Mouse (Mus musculus): ENCODE results near the gene A030014E15Rik.
"Not testable (repeated sequence)": the region's sequence is repeated elsewhere in the genome, so short reads cannot be mapped to it uniquely, and the experiment has no call there.

The A030014E15Rik gene

GRCm38 (mm10) chr1:82924650-82925049 is at the start of gene A030014E15Rik:
Gene A030014E15Rik (plus strand): TSS chr1:82924917.
- in situ Hi-C loops (cut with MseI, MboI), result no loop called here

DNA sequence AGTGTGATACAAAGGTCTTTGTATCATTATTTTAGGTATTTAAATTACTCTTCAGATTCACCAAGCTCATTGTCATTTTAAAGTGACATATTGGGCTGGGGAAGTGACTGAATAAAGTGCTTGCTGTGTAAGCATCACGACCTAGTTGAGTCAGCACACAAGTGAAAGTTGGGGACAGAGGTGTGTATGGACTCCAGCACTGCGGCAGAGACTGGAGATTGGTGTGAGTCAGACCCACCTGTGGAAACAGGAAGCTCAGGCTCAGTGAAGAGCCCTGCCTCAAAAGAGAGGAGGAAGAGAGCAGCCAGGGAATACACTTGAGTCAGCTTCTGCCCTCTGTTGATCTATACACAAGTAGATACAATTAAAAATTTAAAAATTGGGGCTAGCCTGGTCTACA is 45.5 kb upstream of the A030014E15Rik start:
- in situ Hi-C loops (cut with MseI, MboI), result no loop called here

DNA sequence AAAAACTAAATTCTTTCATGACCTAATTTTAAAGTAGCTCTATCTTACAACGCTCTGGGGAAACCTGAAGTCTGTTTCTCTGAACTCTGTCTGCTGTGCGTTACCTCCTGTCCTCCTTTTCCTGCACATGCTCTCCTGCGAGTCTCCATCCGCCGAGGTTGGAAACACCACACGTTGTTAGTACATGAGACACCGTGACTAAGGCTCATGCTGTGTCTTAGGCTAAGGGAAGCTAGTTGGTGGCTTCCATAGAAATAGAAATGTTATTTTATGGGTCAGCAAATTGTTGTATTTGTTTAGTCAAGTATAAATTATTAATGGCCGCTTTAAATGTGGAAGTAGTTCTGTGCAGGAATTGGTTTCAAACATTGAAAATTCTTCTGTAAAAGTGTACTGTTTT is 44.5 kb upstream of the A030014E15Rik start:
- in situ Hi-C loops (cut with MseI, MboI), result no loop called here

- in situ Hi-C loops (cut with MseI, MboI), result no loop called here
These were observed 31.4 kb upstream of the A030014E15Rik start for GRCm38 (mm10) chr1:82893269-82893668.

GRCm38 (mm10) chr1:82900567-82900966 is 24.1 kb upstream of the A030014E15Rik start:
- in situ Hi-C loops (cut with MseI, MboI), result no loop called here

- in situ Hi-C loops (cut with MseI, MboI), result no loop called here
These were observed 23.5 kb upstream of the A030014E15Rik start for GRCm38 (mm10) chr1:82901201-82901600.

DNA sequence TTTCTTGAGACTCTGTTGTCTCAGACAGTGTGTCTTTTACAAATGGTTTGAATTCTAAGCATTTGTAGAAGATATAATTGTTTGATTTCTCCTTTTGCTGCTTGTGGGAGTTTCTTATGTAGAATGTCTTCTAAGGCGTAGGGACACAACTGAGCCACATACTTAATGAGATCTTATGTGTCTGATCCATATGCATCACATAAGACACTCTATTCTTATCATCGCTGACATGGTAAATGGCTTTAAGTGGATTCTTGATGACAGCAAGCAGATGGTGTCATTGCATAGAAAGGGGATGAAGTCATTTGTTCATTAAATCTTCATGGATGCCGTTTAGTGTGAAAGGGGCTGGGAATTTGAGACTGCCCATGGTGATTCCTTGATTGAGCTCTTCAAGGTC is 18.8 kb upstream of the A030014E15Rik start:
- in situ Hi-C loops (cut with MseI, MboI), result no loop called here

- in situ Hi-C loops (cut with MseI, MboI), result no loop called here
These were observed 11.7 kb upstream of the A030014E15Rik start, which contains the start of gene A030005L19Rik for GRCm38 (mm10) chr1:82913025-82913424. Gene A030005L19Rik (plus strand): TSS chr1:82913325.

DNA sequence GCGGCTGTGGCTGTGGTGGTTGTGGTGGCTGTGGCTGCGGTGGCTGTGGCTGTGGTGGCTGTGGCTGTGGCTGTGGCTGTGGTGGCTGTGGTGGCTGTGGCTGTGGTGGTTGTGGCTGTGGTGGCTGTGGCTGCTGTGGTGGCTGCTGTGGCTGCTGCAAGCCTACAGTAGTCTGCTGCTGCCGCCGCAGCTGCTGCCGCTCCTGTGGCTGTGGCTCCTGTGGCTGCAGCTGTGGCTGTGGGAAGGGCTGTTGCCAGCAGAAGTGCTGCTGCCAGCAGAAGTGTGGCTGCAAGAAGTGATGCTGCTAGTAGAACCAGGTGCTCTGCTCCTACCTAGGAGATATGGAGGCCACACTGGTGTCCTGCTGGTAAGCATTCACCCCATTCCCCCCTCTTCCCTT is 11.3 kb upstream of the A030014E15Rik start:
- in situ Hi-C loops (cut with MseI, MboI), result not testable (repeated sequence)

DNA sequence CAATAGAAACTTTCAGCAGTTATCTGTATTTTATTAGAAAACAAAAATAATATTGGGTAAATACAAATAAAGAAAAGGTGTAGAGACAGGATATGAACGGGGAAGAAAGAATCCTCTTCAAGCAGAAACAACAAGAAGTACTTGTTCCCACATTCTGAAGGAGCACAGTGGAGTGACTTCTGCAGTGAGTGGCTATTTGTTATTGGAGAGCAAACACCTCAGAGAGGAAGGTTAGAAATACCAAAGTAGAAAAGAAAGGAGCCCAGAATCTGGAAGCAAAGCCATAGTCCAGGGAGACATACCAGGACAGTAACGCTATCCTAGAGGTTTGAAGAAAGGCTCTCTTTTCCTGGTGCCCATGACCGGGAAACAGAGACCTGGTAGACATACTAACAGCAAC is 5.8 kb downstream of the A030014E15Rik start:
- in situ Hi-C loops (cut with MseI, MboI), result not testable (repeated sequence)

- in situ Hi-C loops (cut with MseI, MboI), result not testable (repeated sequence)
These were observed 6.6 kb downstream of the A030014E15Rik start, which contains the start of gene Gm6217 for GRCm38 (mm10) chr1:82931326-82931725. Gene Gm6217 (minus strand): TSS chr1:82931399.

GRCm38 (mm10) chr1:82938666-82939065 is 13.9 kb downstream of the A030014E15Rik start:
- in situ Hi-C loops (cut with MseI, MboI), result no loop called here

DNA sequence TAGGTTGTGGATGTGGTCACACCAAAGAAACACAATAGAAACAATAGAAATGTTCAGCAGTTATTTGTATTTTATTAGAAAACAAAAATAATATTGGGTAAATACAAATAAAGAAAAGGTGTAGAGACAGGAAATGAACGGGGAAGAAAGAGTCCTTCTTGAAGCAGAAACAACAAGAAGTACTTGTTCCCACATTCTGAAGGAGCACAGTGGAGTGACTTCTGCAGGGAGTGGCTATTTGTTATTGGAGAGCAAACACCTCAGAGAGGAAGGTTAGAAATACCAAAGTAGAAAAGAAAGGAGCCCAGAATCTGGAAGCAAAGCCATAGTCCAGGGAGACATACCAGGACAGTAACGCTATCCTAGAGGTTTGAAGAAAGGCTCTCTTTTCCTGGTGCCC is 17.8 kb downstream of the A030014E15Rik start:
- in situ Hi-C loops (cut with MseI, MboI), result not testable (repeated sequence)

DNA sequence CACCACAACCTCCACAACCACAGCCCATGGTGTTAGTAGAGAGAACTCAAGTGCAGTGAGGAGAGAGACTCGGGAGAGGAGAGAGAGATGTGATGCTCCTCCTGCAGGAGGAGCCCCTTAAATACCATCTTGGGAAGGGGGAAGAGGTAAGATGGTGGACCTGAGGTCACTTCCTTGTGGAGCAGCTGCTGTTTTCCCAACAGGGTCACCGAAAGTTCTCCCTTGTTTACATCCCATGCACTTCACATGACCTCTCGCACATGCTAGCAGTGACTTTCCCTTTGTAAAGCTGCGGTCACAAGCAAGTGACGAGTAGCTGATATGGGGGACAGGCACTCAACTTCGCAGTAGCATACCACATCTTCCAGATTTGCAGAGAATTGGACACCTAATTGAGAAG is 18.6 kb downstream of the A030014E15Rik start, which contains the start of gene A030003K21Rik:
Gene A030003K21Rik, minus strand, starts transcription at position 94 of the 400 bp plus-strand sequence.
- in situ Hi-C loops (cut with MseI, MboI), result not testable (repeated sequence)

DNA sequence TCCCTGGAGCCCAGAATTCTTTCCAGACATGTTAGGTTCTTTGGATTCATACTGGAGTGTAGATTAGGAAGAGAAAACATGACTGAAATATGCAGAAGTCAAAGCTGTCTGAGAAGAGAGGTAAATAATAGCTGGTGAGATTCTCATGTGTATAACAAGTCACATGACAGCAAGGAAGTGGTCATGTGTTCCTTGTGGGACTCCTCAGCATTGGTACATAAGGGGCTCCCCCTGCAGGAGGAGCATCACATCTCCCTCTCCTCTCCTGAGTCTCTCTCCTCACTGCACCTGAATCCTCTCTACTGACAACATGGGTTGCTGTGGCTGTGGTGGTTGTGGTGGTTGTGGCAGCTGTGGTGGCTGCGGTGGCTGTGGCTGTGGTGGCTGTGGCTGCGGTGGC is 21.3 kb downstream of the A030014E15Rik start:
- in situ Hi-C loops (cut with MseI, MboI), result not testable (repeated sequence)

GRCm38 (mm10) chr1:82948601-82949000 is 23.9 kb downstream of the A030014E15Rik start:
- in situ Hi-C loops (cut with MseI, MboI), result no loop called here

GRCm38 (mm10) chr1:82955913-82956312 is 31.2 kb downstream of the A030014E15Rik start, which contains the start of gene Gm7544:
Gene Gm7544 (minus strand): TSS chr1:82956013.
- in situ Hi-C loops (cut with MseI, MboI), result not testable (repeated sequence)

DNA sequence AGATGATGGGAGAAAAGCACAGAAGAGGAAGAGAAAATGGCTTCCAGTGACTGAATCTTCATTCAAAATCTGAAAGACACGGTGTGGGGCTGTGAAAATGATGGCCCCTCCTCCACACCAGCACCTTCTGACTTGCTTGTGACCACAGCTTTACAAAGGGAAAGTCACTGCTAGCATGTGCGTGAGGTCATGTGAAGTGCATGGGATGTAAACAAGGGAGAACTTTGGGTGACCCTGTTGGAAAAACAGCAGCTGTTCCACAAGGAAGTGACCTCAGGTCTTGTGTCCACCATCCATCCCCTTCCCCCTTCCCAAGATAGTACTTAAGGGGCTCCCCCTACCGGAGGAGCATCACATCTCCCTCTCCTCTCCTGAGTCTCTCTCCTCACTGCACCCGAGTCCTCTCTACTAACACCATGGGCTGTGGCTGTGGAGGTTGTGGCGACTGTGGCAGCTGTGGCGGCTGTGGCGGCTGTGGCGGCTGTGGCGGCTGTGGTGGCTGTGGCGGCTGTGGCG is 35.2 kb downstream of the A030014E15Rik start, which contains the start of gene Gm47955:
Gene Gm47955, plus strand, starts transcription at position 417 of the 516 bp plus-strand sequence.
- in situ Hi-C loops (cut with MseI, MboI), result no loop called here

DNA sequence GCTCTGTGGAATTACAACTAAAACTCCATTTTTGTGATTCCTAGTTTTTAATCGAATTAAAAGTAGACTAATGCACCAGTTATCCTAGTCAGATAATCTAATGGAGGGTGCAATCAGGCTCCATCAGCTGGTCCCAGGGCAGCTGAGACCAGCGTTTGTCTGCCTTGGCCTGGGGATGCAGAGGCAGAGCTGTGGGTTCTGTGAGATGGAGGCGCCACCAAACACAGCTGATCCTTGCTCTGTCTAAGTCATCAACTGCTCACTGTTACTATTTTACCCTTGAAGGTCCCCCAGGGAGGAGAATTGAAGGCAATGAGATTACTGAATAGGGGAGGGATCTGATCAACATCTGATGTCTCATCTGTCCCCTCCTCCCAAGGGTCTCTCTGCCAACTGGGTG is 41.7 kb downstream of the A030014E15Rik start:
- in situ Hi-C loops (cut with MseI, MboI), result no loop called here

GRCm38 (mm10) chr1:82972046-82972445 is 47.3 kb downstream of the A030014E15Rik start:
- in situ Hi-C loops (cut with MseI, MboI), result no loop called here

- in situ Hi-C loops (cut with MseI, MboI), result no loop called here
These were observed 48.5 kb downstream of the A030014E15Rik start for GRCm38 (mm10) chr1:82973244-82973643.

- in situ Hi-C loops (cut with MseI, MboI), result no loop called here
These were observed 49.2 kb downstream of the A030014E15Rik start for GRCm38 (mm10) chr1:82973901-82974300.

- in situ Hi-C loops (cut with MseI, MboI), result no loop called here
These were observed 49.6 kb downstream of the A030014E15Rik start for GRCm38 (mm10) chr1:82974342-82974741.
